Mouse (Mus musculus) hindbrain, embryonic 10.5 days (tissue): ENCODE measurements around the gene Ubtd1. TPM values are rescaled to one million over a fixed set of nuclear protein-coding genes. Genes with fewer than 3 reads are reported as not detected.

Experiments used
- DNase-seq: peaks from one replicate; pipeline ENCODE4 v3.0.0-alpha.2; 2017; ENCODE audit warnings: low spot score
- H3K27ac ChIP-seq: fragments of 300-500 bp; sonication (generic); 2 replicates; pipeline ENCODE4 v1.5.1; 2016; ENCODE audit warnings: mild to moderate bottlenecking, moderate library complexity
- H3K27me3 ChIP-seq: fragments of 300-500 bp; sonication (generic); 2 replicates; pipeline ENCODE4 v1.6.1; 2016; ENCODE audit warnings: mild to moderate bottlenecking; ENCODE audit not compliant: poor library complexity, insufficient read depth, severe bottlenecking
- H3K36me3 ChIP-seq: fragments of 300-500 bp; sonication (generic); 2 replicates; pipeline ENCODE4 v1.6.1; 2016; ENCODE audit warnings: mild to moderate bottlenecking, moderate library complexity
- H3K4me1 ChIP-seq: fragments of 300-500 bp; sonication (generic); replicated peaks from 2 replicates; pipeline ENCODE4 v1.6.1; 2016; ENCODE audit warnings: mild to moderate bottlenecking
- H3K4me3 ChIP-seq: fragments of 300-500 bp; sonication (generic); 2 replicates; pipeline ENCODE4 v1.5.1; 2016; ENCODE audit warnings: mild to moderate bottlenecking, moderate library complexity
- H3K9me3 ChIP-seq: fragments of 300-500 bp; sonication (generic); 2 replicates; pipeline ENCODE4 v1.6.1; 2016; ENCODE audit warnings: mild to moderate bottlenecking, moderate library complexity
- WGBS: fragments of 180-500 bp; shearing (Covaris S2); methylation state at CpG from one replicate; pipeline ENCODE4 v1.1.7; 2016; 5-methylcytosine and 5-hydroxymethylcytosine counted together
- polyA plus RNA-seq: library from polyadenylated mRNA; unstranded; fragments of >200 nt; fragmentation: Nextera tagmentation; extraction: Ambion mirVana; gene quantifications from 2 replicates; pipeline ENCODE4 v1.2.1, GENCODE M21; 2016

The Ubtd1 gene
- polyA plus RNA-seq, 1 experiment from 2014 or later = 16.9 TPM

GRCm38 (mm10) chr19:42015001-42015400 is 33.4 kb downstream of the Ubtd1 start:
- H3K27ac ChIP-seq = no peak overlapping the region
- H3K36me3 ChIP-seq = 0 out of 2 replicates have a peak, but pooled peaks cover 3% of the 10 kb centered on the region
- WGBS = 82% methylated on average over 6 of the region's 6 CpGs
- H3K4me1 ChIP-seq = peaks cover 49% of the 10 kb centered on the region
- no peaks in the 10 kb centered on the region for H3K9me3 ChIP-seq
- no peak overlapping the region for H3K4me3 ChIP-seq
- no peaks in the 10 kb centered on the region for H3K27me3 ChIP-seq
- DNase-seq = no peak

DNA sequence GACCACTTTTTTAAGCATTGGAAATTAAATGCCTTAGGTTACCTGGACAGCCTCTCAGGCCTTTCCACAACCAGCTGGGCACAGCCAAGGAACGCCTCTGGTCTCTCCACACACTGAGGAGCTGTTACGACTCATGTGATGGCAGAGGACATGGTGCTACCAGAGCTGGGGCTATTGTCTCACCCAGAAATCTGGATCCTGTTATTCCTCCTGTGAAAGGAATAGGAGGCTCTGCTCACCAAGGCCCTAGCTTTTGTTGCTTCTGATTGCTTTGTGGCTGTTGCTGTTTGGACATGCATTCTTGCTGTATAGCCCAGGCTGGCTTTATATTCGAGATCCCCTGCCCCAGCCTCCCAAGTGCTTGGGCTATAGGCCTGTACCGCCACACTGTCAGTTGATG is 34.7 kb downstream of the Ubtd1 start:
- H3K4me1 ChIP-seq = peaks cover 42% of the 10 kb centered on the region
- no peaks in the 10 kb centered on the region for H3K9me3 ChIP-seq
- DNase-seq = no peak
- H3K27me3 ChIP-seq = no peaks in the 10 kb centered on the region
- H3K4me3 ChIP-seq = no peak overlapping the region
- H3K27ac ChIP-seq = 0 out of 2 replicates have a peak overlapping the region, but pooled peaks have one; percentile 30
- 74% methylated on average over 4 of the region's 4 CpGs for WGBS
- H3K36me3 ChIP-seq = 0 out of 2 replicates have a peak, but pooled peaks cover 3% of the 10 kb centered on the region

GRCm38 (mm10) chr19:42016840-42017239 is 35.3 kb downstream of the Ubtd1 start:
- H3K4me1 ChIP-seq = peaks cover 47% of the 10 kb centered on the region
- no peak overlapping the region for H3K4me3 ChIP-seq
- H3K27ac ChIP-seq = peak overlapping the region; percentile 36
- H3K27me3 ChIP-seq = no peaks in the 10 kb centered on the region
- 72% methylated on average over 5 of the region's 5 CpGs for WGBS
- no peaks in the 10 kb centered on the region for H3K9me3 ChIP-seq
- DNase-seq = no peak
- H3K36me3 ChIP-seq = 0 out of 2 replicates have a peak, but pooled peaks cover 3% of the 10 kb centered on the region

DNA sequence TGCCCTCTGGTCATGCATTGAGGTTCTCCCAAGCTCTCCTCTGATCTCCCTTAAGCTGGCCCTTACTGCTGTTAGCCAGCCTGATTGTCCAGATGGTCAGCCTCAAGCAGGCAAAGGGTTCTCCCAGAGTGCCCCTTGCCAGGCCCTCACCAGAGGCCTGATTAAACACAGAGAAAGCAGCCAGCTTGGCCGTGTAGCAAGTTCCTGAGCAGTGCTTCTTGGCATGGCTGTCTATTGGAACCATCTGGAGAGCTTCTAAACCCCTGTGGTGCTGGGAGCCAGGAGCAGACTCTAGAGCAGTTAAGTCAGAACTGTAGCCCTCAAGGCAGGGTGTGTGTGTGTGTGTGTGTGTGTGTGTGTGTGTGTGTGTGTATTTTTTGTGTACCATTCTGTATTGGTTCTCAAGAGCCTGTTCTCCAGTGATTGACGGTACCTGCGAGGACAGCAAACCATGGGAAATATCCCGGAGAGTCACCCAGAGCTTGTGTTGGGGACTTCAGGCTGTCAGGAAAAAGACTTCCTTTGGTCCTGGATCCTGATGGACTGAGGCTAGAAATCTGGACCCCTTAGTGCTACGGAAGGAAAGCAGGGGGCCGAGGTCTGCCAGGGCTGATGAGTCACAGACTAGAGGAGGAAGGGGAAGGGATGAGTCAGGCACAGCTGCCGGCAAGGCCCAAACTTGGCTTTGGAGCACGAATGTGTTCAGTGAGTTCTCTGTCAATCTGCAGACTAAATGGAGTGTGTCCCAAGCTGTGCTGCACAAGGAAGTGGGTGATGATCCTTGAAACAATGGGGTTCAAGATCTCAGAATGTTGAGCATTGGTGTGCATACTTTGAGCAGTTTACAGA is 36.1 kb downstream of the Ubtd1 start:
- peak overlapping the region; percentile 36 for H3K27ac ChIP-seq
- DNase-seq = no peak
- 78% methylated on average over 8 of the region's 8 CpGs for WGBS

DNA sequence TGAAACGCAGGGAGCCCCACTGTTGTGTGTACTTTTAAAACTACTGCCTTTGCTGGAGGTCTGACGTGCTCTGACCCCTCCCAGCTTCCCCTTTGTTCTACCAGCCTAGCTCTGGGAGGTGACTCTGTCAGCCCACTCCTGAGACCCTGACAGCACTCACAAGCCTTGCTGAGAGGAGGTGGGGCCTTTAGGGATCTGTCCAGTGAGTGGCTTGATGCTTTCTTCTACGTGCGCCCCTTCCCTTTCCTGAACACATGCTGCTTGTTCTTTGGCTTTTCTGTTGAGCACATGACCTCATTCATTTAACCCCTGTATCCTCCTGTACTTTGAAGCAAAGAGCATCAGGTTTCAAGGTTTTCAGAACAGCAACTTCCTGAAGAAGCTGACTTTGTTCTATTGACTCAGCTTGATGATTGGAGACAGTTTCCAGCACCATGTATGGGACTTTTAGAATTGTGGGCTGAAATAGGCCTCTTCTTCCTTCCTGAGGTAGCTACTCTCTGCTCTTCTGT is 37.5 kb downstream of the Ubtd1 start:
- Histone ChIP-seq H3K27me3 (no peaks in the 10 kb centered on the region), H3K4me1 (peaks cover 57% of the 10 kb centered on the region), H3K9me3 (no peaks in the 10 kb centered on the region), H3K27ac (peak overlapping the region; percentile 36), H3K36me3 (no peaks in the 10 kb centered on the region), H3K4me3 (no peak overlapping the region)
- peak; percentile 38 for DNase-seq
- WGBS = 30% methylated on average over 4 of the region's 4 CpGs

More for the DNA sequence above, 36.1 kb downstream of the Ubtd1 start:
- Histone ChIP-seq H3K4me3 (no peak overlapping the region), H3K4me1 (peaks cover 55% of the 10 kb centered on the region), H3K27me3 (no peaks in the 10 kb centered on the region), H3K9me3 (no peaks in the 10 kb centered on the region), H3K36me3 (no peaks in the 10 kb centered on the region)

DNA sequence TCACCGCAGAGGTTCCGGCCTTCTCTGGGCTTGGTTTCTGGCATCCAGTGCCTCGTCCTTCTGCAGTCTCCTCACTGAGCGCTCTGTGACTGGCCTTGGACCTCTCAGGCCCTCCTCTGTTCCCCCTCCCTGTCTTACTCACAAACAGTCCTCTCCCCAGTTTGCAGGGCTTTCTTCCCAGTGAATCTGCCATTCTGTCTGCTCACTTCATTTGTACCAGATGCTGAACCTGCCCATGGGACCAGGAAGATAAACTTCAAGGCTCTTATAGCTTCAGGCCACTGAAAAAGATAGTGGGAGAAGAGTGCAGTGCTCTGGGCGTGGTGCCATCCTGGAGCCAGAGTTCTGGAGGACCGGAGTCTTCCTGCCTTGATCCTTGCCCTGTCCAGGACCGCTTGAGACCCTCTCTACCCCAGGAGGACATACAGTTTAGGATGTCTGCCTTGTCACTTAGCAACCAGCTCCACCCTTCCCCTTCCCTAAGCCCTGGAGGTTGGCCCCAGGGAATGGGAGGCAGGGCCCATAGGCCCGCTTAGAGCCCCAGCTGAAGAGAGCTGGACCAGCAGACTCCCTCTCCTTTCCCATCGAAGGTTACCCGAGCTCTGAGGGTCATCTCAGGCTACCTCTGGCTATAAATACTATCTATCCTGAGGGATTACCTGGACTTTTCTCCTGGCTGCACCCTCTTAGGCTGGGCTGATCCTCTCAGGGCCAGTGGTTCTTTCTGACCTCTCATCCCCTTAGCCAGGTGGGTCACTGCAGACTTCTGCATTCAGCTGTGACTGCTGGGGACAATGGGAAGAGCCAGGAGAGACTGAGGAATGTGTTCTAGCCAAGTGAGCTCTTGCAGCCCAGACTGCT is 40.3 kb downstream of the Ubtd1 start:
- Histone ChIP-seq H3K9me3 (no peaks in the 10 kb centered on the region), H3K4me3 (no peak overlapping the region), H3K27me3 (no peaks in the 10 kb centered on the region), H3K27ac (peak overlapping the region; percentile 59), H3K4me1 (peaks cover 41% of the 10 kb centered on the region), H3K36me3 (no peaks in the 10 kb centered on the region)
- no peak for DNase-seq
- 59% methylated on average over 10 of the region's 10 CpGs for WGBS

GRCm38 (mm10) chr19:42022542-42022848 is 40.9 kb downstream of the Ubtd1 start:
- Histone ChIP-seq H3K9me3 (no peaks in the 10 kb centered on the region), H3K4me3 (no peak overlapping the region), H3K36me3 (no peaks in the 10 kb centered on the region), H3K4me1 (peaks cover 35% of the 10 kb centered on the region), H3K27me3 (no peaks in the 10 kb centered on the region), H3K27ac (peak overlapping the region; percentile 59; the same call in 1 of the 2 replicates)
- 77% methylated on average over 2 of the region's 2 CpGs for WGBS
- DNase-seq = no peak

GRCm38 (mm10) chr19:42026158-42026557 is 44.6 kb downstream of the Ubtd1 start:
- H3K4me1 ChIP-seq = peaks cover 17% of the 10 kb centered on the region
- H3K27ac ChIP-seq = no peak overlapping the region
- H3K9me3 ChIP-seq = no peaks in the 10 kb centered on the region
- WGBS = 10% methylated on average over 5 of the region's 5 CpGs
- H3K36me3 ChIP-seq = no peaks in the 10 kb centered on the region
- H3K27me3 ChIP-seq = no peaks in the 10 kb centered on the region
- peak; percentile 79 for DNase-seq
- H3K4me3 ChIP-seq = no peak overlapping the region

DNA sequence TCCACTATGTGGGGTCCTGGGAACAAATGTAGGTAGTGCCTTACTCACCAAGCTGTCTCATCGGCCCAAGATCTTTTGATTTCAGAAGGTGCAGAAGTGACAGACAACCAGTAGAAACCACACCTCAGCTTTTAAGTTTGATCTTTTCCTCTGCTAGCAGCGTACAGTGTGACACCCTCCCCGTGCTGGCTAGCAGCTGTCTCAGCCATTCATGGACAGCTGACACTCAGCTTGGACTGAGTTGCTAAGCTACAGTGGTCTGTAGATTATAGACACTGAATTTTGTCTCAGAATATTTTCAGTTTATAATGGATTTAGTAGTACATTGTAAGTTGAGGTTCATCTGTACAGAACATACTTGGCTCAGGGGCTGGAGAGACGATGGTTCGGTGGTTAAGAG is 49.5 kb downstream of the Ubtd1 start:
- no peaks in the 10 kb centered on the region for H3K27me3 ChIP-seq
- 85% methylated on average over 5 of the region's 5 CpGs for whole genome bisulfite sequencing
- no peak overlapping the region for H3K27ac ChIP-seq
- no peak overlapping the region for H3K4me3 ChIP-seq
- H3K4me1 ChIP-seq = peaks cover 23% of the 10 kb centered on the region
- H3K9me3 ChIP-seq = no peaks in the 10 kb centered on the region
- peaks cover 10% of the 10 kb centered on the region for H3K36me3 ChIP-seq
- DNase-seq = no peak

DNA sequence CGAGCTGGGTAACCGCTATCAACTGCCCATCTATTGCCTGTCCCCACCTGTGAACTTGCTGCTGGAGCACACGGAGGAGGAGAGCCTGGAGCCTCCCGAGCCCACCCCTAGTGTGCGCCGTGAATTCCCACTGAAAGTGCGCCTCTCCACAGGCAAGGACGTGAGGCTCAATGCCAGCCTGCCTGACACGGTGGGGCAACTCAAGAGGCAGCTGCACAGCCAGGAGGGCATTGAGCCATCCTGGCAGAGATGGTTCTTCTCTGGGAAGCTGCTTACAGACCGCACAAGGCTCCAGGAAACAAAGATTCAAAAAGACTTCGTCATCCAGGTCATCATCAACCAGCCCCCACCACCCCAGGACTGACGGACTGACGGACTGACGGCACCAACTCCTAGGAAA is 52.0 kb downstream of the Ubtd1 start:
- DNase-seq = no peak
- peaks cover 3% of the 10 kb centered on the region; the same call in 1 of the 2 replicates for H3K27me3 ChIP-seq
- H3K4me1 ChIP-seq = peaks cover 25% of the 10 kb centered on the region
- H3K27ac ChIP-seq = no peak overlapping the region
- WGBS = 85% methylated on average over 14 of the region's 14 CpGs
- H3K4me3 ChIP-seq = no peak overlapping the region
- H3K9me3 ChIP-seq = no peaks in the 10 kb centered on the region
- H3K36me3 ChIP-seq = peaks cover 10% of the 10 kb centered on the region

DNA sequence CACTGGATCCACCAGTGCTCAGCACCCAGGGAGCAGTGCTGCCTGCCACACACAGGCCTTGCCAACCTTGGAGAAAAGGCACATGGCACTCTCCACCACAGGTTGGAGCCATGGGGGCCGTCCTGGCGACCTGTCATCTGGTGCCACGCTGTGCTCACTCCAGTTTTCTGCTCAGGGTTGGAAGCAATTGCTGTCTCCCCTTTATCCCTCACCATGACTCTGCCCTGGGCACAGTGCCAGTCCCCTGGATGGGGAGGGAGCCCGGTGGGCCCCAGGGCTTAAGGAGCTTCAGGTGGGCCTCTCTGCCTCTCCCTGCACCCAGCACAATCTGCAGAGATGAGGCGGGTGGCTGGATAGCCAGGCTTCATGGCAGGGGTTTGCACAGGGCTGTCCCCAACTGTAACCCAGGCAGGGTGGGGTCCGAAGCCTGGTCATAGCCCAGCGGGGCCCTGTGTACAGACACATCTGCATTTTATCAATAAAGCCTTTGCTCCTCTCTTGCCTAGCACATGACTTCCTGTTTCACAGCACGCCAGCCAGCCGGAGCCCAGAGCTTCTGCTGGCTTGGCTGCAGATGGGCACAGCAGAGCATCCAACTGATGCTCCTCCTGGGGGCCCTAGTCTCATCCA is 52.7 kb downstream of the Ubtd1 start:
- DNase-seq = no peak
- 78% methylated on average over 9 of the region's 9 CpGs for WGBS
- Histone ChIP-seq H3K4me3 (no peak overlapping the region), H3K9me3 (no peaks in the 10 kb centered on the region), H3K36me3 (peaks cover 10% of the 10 kb centered on the region), H3K27me3 (peaks cover 3% of the 10 kb centered on the region; the same call in 1 of the 2 replicates), H3K27ac (no peak overlapping the region), H3K4me1 (peaks cover 25% of the 10 kb centered on the region)

GRCm38 (mm10) chr19:42034881-42035455 is 53.4 kb downstream of the Ubtd1 start:
- Histone ChIP-seq H3K9me3 (no peaks in the 10 kb centered on the region), H3K27ac (peak overlapping the region; percentile 1; the same call in 1 of the 2 replicates), H3K27me3 (peaks cover 6% of the 10 kb centered on the region), H3K36me3 (peaks cover 10% of the 10 kb centered on the region), H3K4me1 (peaks cover 25% of the 10 kb centered on the region), H3K4me3 (no peak overlapping the region)
- DNase-seq = no peak
- 57% methylated on average over 11 of the region's 11 CpGs for WGBS
